Mouse (Mus musculus) heart, adult 2 months (tissue): ENCODE results near the gene Prkar2b.

Experiments used
- CTCF ChIP-seq: fragments of 200-600 bp; IDR thresholded peaks from 2 replicates; pipeline ENCODE4 v1.8.1; 2022; ENCODE audit warnings: antibody characterized with exemption, mild to moderate bottlenecking, moderate library complexity
- EP300 ChIP-seq: fragments of 200-500 bp; IDR thresholded peaks from 2 replicates; pipeline ENCODE4 v1.6.1; 2011; ENCODE audit warnings: low read depth, low read length, control low read depth; ENCODE audit not compliant: insufficient read depth

DNA sequence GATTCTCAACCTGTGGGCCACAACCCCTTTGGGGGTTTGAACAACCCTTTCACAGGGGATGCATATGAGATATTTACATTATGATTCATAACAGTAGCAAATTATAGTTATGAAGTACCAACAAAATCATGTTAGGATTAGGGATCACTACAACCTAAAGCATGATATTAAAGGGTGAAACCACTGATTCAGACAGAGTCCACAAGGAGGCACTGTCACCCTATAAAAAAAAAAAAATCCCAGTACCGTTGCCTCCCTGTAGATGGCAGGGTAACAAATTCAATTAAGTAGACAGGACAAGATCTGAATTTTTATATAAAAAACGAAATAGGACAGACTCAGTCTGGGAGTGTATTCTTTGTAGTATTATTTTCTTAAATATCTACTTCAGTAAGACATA is 93.6 kb downstream of the Prkar2b start:
- TF ChIP-seq CTCF, result peak; percentile 99
- TF ChIP-seq EP300, result no peak
